ENCODE assay signal across 9 mouse cellular contexts in genomic region chr13:45613346-45613745, GRCm38 (mm10).
DNase-seq lines count a peak whose midpoint lies in the region; ATAC-seq and TF ChIP-seq lines count a peak whose summit lies in the region.
"Had no signal": no experiment of that assay in that cellular context is flagged by ENCODE, and none has a peak within 500 bp of the region (broad histone marks: within the 10 kb centered on the region; RNA-seq: fewer than 3 reads in every experiment).

No protein-coding gene starts in this region.

- 0 out of 2 replicates have a peak, but pooled peaks cover 2% of the 10 kb centered on the region for H3K9me3 ChIP-seq in kidney, embryonic 14.5 days (ENCODE audit: control insufficient read depth, low read length)
- peaks cover under 1% of the 10 kb centered on the region; the same call in 1 of the 2 replicates for H3K9me3 ChIP-seq in E14TG2a.4 (ENCODE audit: low read length)
- H3K9me3 ChIP-seq in kidney, postnatal 0 days (replicated peaks; ENCODE audit: low read length) = no peaks in the 10 kb centered on the region
- H3K9me3 ChIP-seq in midbrain, embryonic 14.5 days (ENCODE audit: control insufficient read depth, low read length) = no peaks in the 10 kb centered on the region
- H3K9me3 ChIP-seq in intestine, embryonic 16.5 days (ENCODE audit: control insufficient read depth, low read length) = no peaks in the 10 kb centered on the region

- peak; percentile 68 for TF ChIP-seq CTCF in kidney, adult 2 months (conservative IDR thresholded peaks at IDR 0.05; ENCODE audit: insufficient read depth, insufficient read length, low read depth, low read length)
- TF ChIP-seq CTCF in E14TG2a.4 (conservative IDR thresholded peaks at IDR 0.05; ENCODE audit: low read length) = peak; percentile 87
- TF ChIP-seq CTCF in kidney, postnatal 0 days (IDR thresholded peaks at IDR 0.05; ENCODE audit: low read depth) = peak; percentile 86

- H3K27ac ChIP-seq in kidney, adult 2 months (ENCODE audit: insufficient read depth, low read depth, low read length) = no peak overlapping the region
- H3K27ac ChIP-seq in kidney, embryonic 14.5 days (ENCODE audit: low read depth, low read length) = no peak overlapping the region
- no peak overlapping the region for H3K27ac ChIP-seq in kidney, postnatal 0 days
- no peak overlapping the region for H3K27ac ChIP-seq in midbrain, embryonic 14.5 days (replicated peaks; ENCODE audit: low read depth, low read length)
- H3K27ac ChIP-seq in intestine, embryonic 16.5 days (ENCODE audit: low read length) = no peak overlapping the region
- H3K27ac ChIP-seq: liver, embryonic 13.5 days had no signal

- no peak overlapping the region for H3K9ac ChIP-seq in kidney, embryonic 14.5 days (ENCODE audit: low read depth, low read length)
- H3K9ac ChIP-seq in kidney, postnatal 0 days (ENCODE audit: low read depth, low read length) = no peak overlapping the region
- H3K9ac ChIP-seq in midbrain, embryonic 14.5 days (replicated peaks; ENCODE audit: low read length) = no peak overlapping the region
- no peak overlapping the region for H3K9ac ChIP-seq in intestine, embryonic 16.5 days (ENCODE audit: low read depth, low read length)
- H3K9ac ChIP-seq: liver, embryonic 13.5 days had no signal

- H3K36me3 ChIP-seq in kidney, adult 2 months (ENCODE audit: control insufficient read depth, insufficient read depth, low read length) = no peaks in the 10 kb centered on the region
- no peaks in the 10 kb centered on the region for H3K36me3 ChIP-seq in kidney, embryonic 14.5 days (ENCODE audit: control insufficient read depth, insufficient read depth, low read length)
- no peaks in the 10 kb centered on the region for H3K36me3 ChIP-seq in E14TG2a.4 (ENCODE audit: insufficient read depth, low read length)
- H3K36me3 ChIP-seq in kidney, postnatal 0 days (ENCODE audit: insufficient read depth, low read length) = no peaks in the 10 kb centered on the region
- H3K36me3 ChIP-seq in midbrain, embryonic 14.5 days (ENCODE audit: control insufficient read depth, insufficient read depth, low read length) = no peaks in the 10 kb centered on the region
- H3K36me3 ChIP-seq in intestine, embryonic 16.5 days (ENCODE audit: control insufficient read depth, insufficient read depth, low read length) = no peaks in the 10 kb centered on the region
- H3K36me3 ChIP-seq: liver, embryonic 13.5 days had no signal

- 37% methylated on average over 5 of the region's 5 CpGs for WGBS in kidney, adult 2 months
- 40% methylated on average over 5 of the region's 5 CpGs for WGBS in kidney, embryonic 14.5 days
- 42% methylated on average over 5 of the region's 5 CpGs for WGBS in kidney, postnatal 0 days
- 42% methylated on average over 5 of the region's 5 CpGs for WGBS in midbrain, embryonic 14.5 days
- WGBS in intestine, embryonic 16.5 days = 33% methylated on average over 5 of the region's 5 CpGs

- no peak for ATAC-seq in kidney, embryonic 14.5 days (ENCODE audit: low FRiP score, low TSS enrichment)
- no peak for ATAC-seq in kidney, postnatal 0 days (replicated peaks; ENCODE audit: low FRiP score, low read depth)
- no peak; the same call in 1 of the 2 replicates for ATAC-seq in midbrain, embryonic 14.5 days (ENCODE audit: low FRiP score, low TSS enrichment)
- ATAC-seq in intestine, embryonic 16.5 days = no peak

- H3K4me2 ChIP-seq in kidney, embryonic 14.5 days (replicated peaks; ENCODE audit: low read depth, low read length) = no peak overlapping the region
- no peak overlapping the region for H3K4me2 ChIP-seq in kidney, postnatal 0 days (ENCODE audit: low read length)
- H3K4me2 ChIP-seq in midbrain, embryonic 14.5 days (ENCODE audit: low read length) = no peak overlapping the region
- no peak overlapping the region for H3K4me2 ChIP-seq in intestine, embryonic 16.5 days (ENCODE audit: low read depth, low read length)
- H3K4me2 ChIP-seq: liver, embryonic 13.5 days had no signal

- no peak overlapping the region for H3K4me3 ChIP-seq in kidney, adult 2 months (ENCODE audit: insufficient read depth, low read depth, low read length)
- H3K4me3 ChIP-seq in kidney, embryonic 14.5 days (ENCODE audit: low read length) = no peak overlapping the region
- no peak overlapping the region for H3K4me3 ChIP-seq in E14TG2a.4 (replicated peaks; ENCODE audit: low read length)
- H3K4me3 ChIP-seq in kidney, postnatal 0 days (replicated peaks; ENCODE audit: low read depth, low read length) = no peak overlapping the region
- no peak overlapping the region for H3K4me3 ChIP-seq in midbrain, embryonic 14.5 days (replicated peaks; ENCODE audit: low read depth, low read length)
- no peak overlapping the region for H3K4me3 ChIP-seq in intestine, embryonic 16.5 days (ENCODE audit: low read length)
- H3K4me3 ChIP-seq: liver, embryonic 13.5 days had no signal

- no peaks in the 10 kb centered on the region for H3K27me3 ChIP-seq in kidney, adult 2 months (replicated peaks; ENCODE audit: control insufficient read depth, insufficient read depth, low read length)
- H3K27me3 ChIP-seq in kidney, embryonic 14.5 days (ENCODE audit: control insufficient read depth, insufficient read depth, low read length) = no peaks in the 10 kb centered on the region
- 0 out of 2 replicates have a peak, but pooled peaks cover 3% of the 10 kb centered on the region for H3K27me3 ChIP-seq in E14TG2a.4 (ENCODE audit: insufficient read depth, low read length)
- H3K27me3 ChIP-seq in kidney, postnatal 0 days (ENCODE audit: insufficient read depth, low read length) = no peaks in the 10 kb centered on the region
- no peaks in the 10 kb centered on the region for H3K27me3 ChIP-seq in midbrain, embryonic 14.5 days (ENCODE audit: control insufficient read depth, insufficient read depth, low read length)
- no peaks in the 10 kb centered on the region for H3K27me3 ChIP-seq in intestine, embryonic 16.5 days (replicated peaks; ENCODE audit: control insufficient read depth, insufficient read depth, low read length)
- H3K27me3 ChIP-seq: liver, embryonic 13.5 days had no signal

- no peak for TF ChIP-seq POLR2A in kidney, adult 2 months (IDR thresholded peaks at IDR 0.05; ENCODE audit: low read depth, low read length)

- 0 out of 2 replicates have a peak, but pooled peaks cover 4% of the 10 kb centered on the region for H3K4me1 ChIP-seq in kidney, adult 2 months (ENCODE audit: control insufficient read depth, insufficient read depth, low read length)
- 0 out of 2 replicates have a peak, but pooled peaks cover 4% of the 10 kb centered on the region for H3K4me1 ChIP-seq in kidney, embryonic 14.5 days (ENCODE audit: control insufficient read depth, insufficient read depth, low read length)
- H3K4me1 ChIP-seq in E14TG2a.4 (replicated peaks; ENCODE audit: low read depth, low read length) = no peaks in the 10 kb centered on the region
- no peaks in the 10 kb centered on the region for H3K4me1 ChIP-seq in kidney, postnatal 0 days (replicated peaks; ENCODE audit: insufficient read depth, low read length)
- H3K4me1 ChIP-seq in midbrain, embryonic 14.5 days (ENCODE audit: control insufficient read depth, insufficient read depth, low read length) = no peaks in the 10 kb centered on the region
- H3K4me1 ChIP-seq in intestine, embryonic 16.5 days (ENCODE audit: control insufficient read depth, insufficient read depth, low read length) = no peaks in the 10 kb centered on the region

- peak; percentile 49 for DNase-seq in kidney, adult 2 months
- DNase-seq in ZHBTc4 (ENCODE audit: low read depth, low spot score) = peak; percentile 59
- DNase-seq in embryo, embryonic 10.5 days (ENCODE audit: low spot score) = peak; percentile 69
- DNase-seq in kidney, postnatal 0 days (ENCODE audit: low spot score) = peak; percentile 64
- peak; percentile 77 for DNase-seq in midbrain, embryonic 14.5 days
- DNase-seq: liver, embryonic 13.5 days had no signal
